Comparison of ENCODE assay signal across 10 mouse cellular contexts in genomic region chr15:37099176-37099575, GRCm38 (mm10).
"Had no signal": no experiment of that assay in that cellular context is flagged by ENCODE, and none has a peak within 500 bp of the region (broad histone marks: within the 10 kb centered on the region; RNA-seq: fewer than 3 reads in every experiment).

No protein-coding gene starts in this region.

- H3K9me3 ChIP-seq: limb, embryonic 13.5 days; midbrain, embryonic 10.5 days; neural tube, embryonic 12.5 days; stomach, embryonic 15.5 days had no signal

- DNase-seq: left cerebral cortex, postnatal 4 days; lung, embryonic 14.5 days; lung, postnatal 10 days; right cerebral cortex, postnatal 4 days; thymus, postnatal 36 days had no signal

- H3K4me1 ChIP-seq: limb, embryonic 13.5 days; neural tube, embryonic 12.5 days had no signal

- H3K27ac ChIP-seq: limb, embryonic 13.5 days; liver, embryonic 14.5 days; midbrain, embryonic 10.5 days; neural tube, embryonic 12.5 days; stomach, embryonic 15.5 days had no signal

- H3K4me3 ChIP-seq: limb, embryonic 13.5 days; neural tube, embryonic 12.5 days; stomach, embryonic 15.5 days had no signal

- H3K27me3 ChIP-seq: limb, embryonic 13.5 days; neural tube, embryonic 12.5 days; stomach, embryonic 15.5 days had no signal

- H3K36me3 ChIP-seq: limb, embryonic 13.5 days; midbrain, embryonic 10.5 days; neural tube, embryonic 12.5 days; stomach, embryonic 15.5 days had no signal

- H3K9ac ChIP-seq: limb, embryonic 13.5 days; liver, embryonic 14.5 days; lung, embryonic 14.5 days; neural tube, embryonic 12.5 days; stomach, embryonic 15.5 days had no signal
